Mouse (Mus musculus): ENCODE measurements around the gene Rabgef1. TPM values are rescaled to one million over a fixed set of nuclear protein-coding genes. Genes with fewer than 3 reads are reported as not detected.

Rabgef1 gene
- 21.5 and 22.6 TPM in 2 replicates for polyA plus RNA-seq (2012; rRNA removed)

GRCm38 (mm10) chr5:130171423-130171954, at the start of gene Rabgef1:
Gene Rabgef1 (plus strand): TSS chr5:130171798.

GRCm38 (mm10) chr5:130144334-130145312, 27.0 kb upstream of the Rabgef1 start, which contains the start of gene Kctd7:
Gene Kctd7 (plus strand): TSS chr5:130144861.

GRCm38 (mm10) chr5:130216781-130217180, 45.2 kb downstream of the Rabgef1 start, which contains the start of gene Tmem248:
Gene Tmem248 (plus strand): TSS chr5:130217081.

GRCm38 (mm10) chr5:130255017-130255720, 83.6 kb downstream of the Rabgef1 start, which contains the start of the genes Sbds and Tyw1:
Gene Sbds (minus strand): TSS chr5:130255530.
Gene Tyw1 (plus strand): TSS chr5:130255619.

Other genes with a start within 250 kb of the Rabgef1 start
- gene Vkorc1l1, start 229.8 kb upstream of the Rabgef1 start, polyA plus RNA-seq (2012; rRNA removed) = 21.3 and 36.1 TPM in 2 replicates
- gene Gusb, start 168.7 kb upstream of the Rabgef1 start, polyA plus RNA-seq (2012; rRNA removed) = 18.3 and 26.6 TPM in 2 replicates
- 17.5 and 20.5 TPM in 2 replicates for gene Asl, start 142.6 kb upstream of the Rabgef1 start, polyA plus RNA-seq (2012; rRNA removed)
- gene Crcp, start 142.5 kb upstream of the Rabgef1 start, polyA plus RNA-seq (2012; rRNA removed) = 46.3 and 53.2 TPM in 2 replicates
- 25.8 and 37.6 TPM in 2 replicates for gene Tpst1, start 98.5 kb upstream of the Rabgef1 start, polyA plus RNA-seq (2012; rRNA removed)
- 3.8 and 4.8 TPM in 2 replicates for gene Kctd7, start 26.9 kb upstream of the Rabgef1 start, polyA plus RNA-seq (2012; rRNA removed)
- 24.5 and 32.1 TPM in 2 replicates for gene Tmem248, start 45.3 kb downstream of the Rabgef1 start, polyA plus RNA-seq (2012; rRNA removed)
- gene Sbds, start 83.7 kb downstream of the Rabgef1 start, polyA plus RNA-seq (2012; rRNA removed) = 62.1 and 81.8 TPM in 2 replicates
- 19.6 and 22.9 TPM in 2 replicates for gene Tyw1, start 83.8 kb downstream of the Rabgef1 start, polyA plus RNA-seq (2012; rRNA removed)
- 0.18 and 0.41 TPM in 2 replicates for gene Caln1, start 197.7 kb downstream of the Rabgef1 start, polyA plus RNA-seq (2012; rRNA removed)
- gene A330070K13Rik, start 212.8 kb downstream of the Rabgef1 start, polyA plus RNA-seq (2012; rRNA removed) = not detected in 2 replicates